ENCODE assay signal across 21 mouse cellular contexts in genomic region chr17:44766975-44767374, GRCm38 (mm10).
"Had no signal": no experiment of that assay in that cellular context is flagged by ENCODE, and none has a peak within 500 bp of the region (broad histone marks: within the 10 kb centered on the region; RNA-seq: fewer than 3 reads in every experiment).

No protein-coding gene starts in this region.

- ATAC-seq: intestine, embryonic 15.5 days; midbrain, embryonic 13.5 days had no signal

- H3K9ac ChIP-seq: intestine, embryonic 15.5 days; liver, embryonic 13.5 days; midbrain, embryonic 13.5 days; neural tube, embryonic 12.5 days; neural tube, embryonic 15.5 days had no signal

- H3K36me3 ChIP-seq: intestine, embryonic 15.5 days; liver, embryonic 13.5 days; midbrain, embryonic 10.5 days; midbrain, embryonic 13.5 days; neural tube, embryonic 12.5 days; neural tube, embryonic 15.5 days had no signal

- H3K4me2 ChIP-seq: intestine, embryonic 15.5 days; liver, embryonic 13.5 days; midbrain, embryonic 13.5 days; neural tube, embryonic 12.5 days; neural tube, embryonic 15.5 days had no signal

- DNase-seq: kidney, adult 18-20 months; kidney, adult 9 months; kidney, postnatal 25 days; layer of hippocampus, adult 9-11 months; liver, embryonic 13.5 days; lung, postnatal 10 days; right cerebral cortex, adult 18-20 months; right cerebral cortex, postnatal 14 days; right cerebral cortex, postnatal 4 days; thymus, adult 2 months; thymus, postnatal 14 days; thymus, postnatal 4 days had no signal

- H3K9me3 ChIP-seq: intestine, embryonic 15.5 days; liver, embryonic 13.5 days; midbrain, embryonic 10.5 days; midbrain, embryonic 13.5 days; neural tube, embryonic 12.5 days; neural tube, embryonic 15.5 days had no signal

- H3K4me1 ChIP-seq: intestine, embryonic 15.5 days; liver, embryonic 13.5 days; megakaryocyte, embryonic 14.5 days; midbrain, embryonic 13.5 days; neural tube, embryonic 12.5 days; neural tube, embryonic 15.5 days had no signal

- H3K27ac ChIP-seq: intestine, embryonic 15.5 days; kidney, postnatal 0 days; layer of hippocampus, adult 2 months; liver, embryonic 13.5 days; midbrain, embryonic 10.5 days; midbrain, embryonic 13.5 days; neural tube, embryonic 12.5 days; neural tube, embryonic 15.5 days; stomach, postnatal 0 days had no signal

- H3K4me3 ChIP-seq: intestine, embryonic 15.5 days; layer of hippocampus, adult 2 months; liver, embryonic 13.5 days; megakaryocyte, embryonic 14.5 days; midbrain, embryonic 10.5 days; midbrain, embryonic 13.5 days; neural tube, embryonic 12.5 days; neural tube, embryonic 15.5 days had no signal

- H3K27me3 ChIP-seq: intestine, embryonic 15.5 days; liver, embryonic 13.5 days; megakaryocyte, embryonic 14.5 days; midbrain, embryonic 13.5 days; neural tube, embryonic 12.5 days; neural tube, embryonic 15.5 days had no signal
